Mouse (Mus musculus) right cerebral cortex, postnatal 10 days (tissue): Measurements from ENCODE around the gene Cbs.

Experiments used
- DNase-seq, 2 experiments: peaks; one replicate each; pipeline ENCODE4 v3.0.0; 2021; ENCODE audit warnings: low spot score in 2 of 2

Gene Cbs

GRCm38 (mm10) chr17:31590846-31591245 lies 46.2 kb downstream of the Cbs start:
- DNase-seq, result no peak

- DNase-seq, result no peak
These were observed 48.3 kb downstream of the Cbs start for GRCm38 (mm10) chr17:31588726-31589125.

DNA sequence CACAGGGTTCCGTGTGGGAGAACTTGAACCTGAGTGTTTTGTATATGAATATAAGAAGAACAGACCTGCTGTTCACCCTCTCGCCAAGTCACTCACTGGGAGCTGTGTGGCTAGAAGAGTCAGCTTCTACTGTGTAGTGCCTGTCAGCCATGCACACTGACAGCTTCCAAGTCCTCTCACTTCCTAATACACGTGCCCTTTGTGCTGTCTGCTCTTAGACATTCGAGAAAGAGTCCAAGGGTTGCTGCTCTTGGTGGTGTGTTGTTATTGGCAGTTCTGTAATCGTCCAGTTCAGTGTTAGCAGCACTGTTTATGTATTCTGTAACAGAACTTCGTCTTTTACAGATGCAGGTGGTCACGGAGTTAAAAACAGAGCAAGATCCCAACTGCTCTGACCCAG lies 48.9 kb downstream of the Cbs start:
- no peak for DNase-seq

GRCm38 (mm10) chr17:31583781-31584180 lies 53.3 kb downstream of the Cbs start:
- no peak for DNase-seq

DNA sequence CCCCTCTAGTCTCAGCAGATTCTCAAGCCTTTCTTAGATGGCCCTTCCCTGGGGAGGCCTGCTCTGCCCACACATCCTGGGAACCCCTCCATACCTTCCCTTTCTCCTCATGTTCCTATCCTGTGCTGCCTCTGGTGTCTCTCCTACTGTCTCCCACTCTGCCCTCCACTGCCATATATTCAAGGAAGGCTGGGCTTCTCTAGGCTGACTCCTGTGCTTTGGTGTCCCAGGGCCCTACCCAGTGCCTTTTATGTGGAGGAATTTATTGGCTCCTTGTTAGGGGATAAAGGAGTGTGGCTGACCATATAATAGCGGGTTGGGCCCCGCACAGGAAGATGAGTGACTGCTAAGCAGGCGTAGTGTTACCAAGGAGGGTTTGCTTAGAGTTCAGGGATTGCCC lies 53.9 kb downstream of the Cbs start:
- no peak for DNase-seq

DNA sequence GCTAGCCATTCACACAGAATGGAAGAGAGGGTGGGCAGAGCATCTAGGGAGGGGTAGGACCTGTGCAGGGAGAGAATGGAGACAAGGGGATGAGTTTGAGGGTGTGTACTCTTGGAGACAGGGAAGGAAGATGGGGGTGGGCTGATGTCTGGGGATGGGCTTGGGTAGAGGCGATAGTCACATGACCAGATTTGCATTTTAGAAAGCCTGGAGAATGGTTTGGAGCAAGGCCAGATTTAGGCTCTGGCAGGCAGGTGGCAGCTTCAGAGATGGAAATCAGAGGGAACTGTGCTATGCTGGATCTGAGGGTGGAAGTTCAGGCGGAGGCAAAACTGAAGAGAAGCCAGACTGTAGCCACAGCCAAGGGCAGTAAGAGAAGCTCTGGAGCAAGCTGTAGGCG lies 56.7 kb downstream of the Cbs start:
- peak; percentile 60 to 68 for DNase-seq

DNA sequence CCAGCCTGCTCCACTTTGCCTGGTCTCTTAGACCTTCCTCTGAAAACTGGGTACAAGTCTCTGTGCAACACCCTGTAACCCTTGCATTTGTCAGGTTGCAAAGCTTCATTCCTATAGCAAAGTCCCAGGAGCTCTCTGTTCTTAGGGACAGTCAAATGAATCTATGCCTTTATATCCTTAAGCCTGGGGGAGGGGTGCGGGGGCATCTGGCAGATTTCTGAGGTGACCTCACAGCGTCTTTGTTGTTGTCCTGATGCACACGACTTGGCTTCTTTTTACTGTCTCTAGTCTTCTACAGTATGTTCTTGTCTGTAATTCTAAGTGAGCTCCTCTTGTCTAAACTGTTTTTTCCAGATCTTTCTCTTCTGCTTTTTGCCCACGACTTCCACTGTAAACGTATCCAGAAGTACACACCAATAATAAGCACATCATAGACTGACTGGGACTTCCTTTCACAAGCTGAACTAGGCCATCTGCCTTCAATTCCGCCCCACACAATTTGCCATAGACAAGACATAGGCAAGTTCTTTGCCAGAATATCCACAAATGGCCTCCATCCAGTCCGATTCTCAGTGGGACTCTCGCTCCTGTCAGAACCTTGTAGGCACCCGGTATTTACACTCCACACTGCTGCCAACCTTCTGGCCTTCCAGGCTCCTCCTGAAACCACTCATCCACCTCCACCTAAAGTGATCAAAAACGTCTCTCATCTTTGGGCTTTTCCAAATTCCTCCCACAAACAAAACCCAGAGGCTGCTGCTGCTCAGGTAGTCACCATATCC lies 60.5 kb downstream of the Cbs start:
- DNase-seq, result no peak

- DNase-seq, result no peak
These were observed 62.4 kb downstream of the Cbs start for GRCm38 (mm10) chr17:31574662-31575061.

DNA sequence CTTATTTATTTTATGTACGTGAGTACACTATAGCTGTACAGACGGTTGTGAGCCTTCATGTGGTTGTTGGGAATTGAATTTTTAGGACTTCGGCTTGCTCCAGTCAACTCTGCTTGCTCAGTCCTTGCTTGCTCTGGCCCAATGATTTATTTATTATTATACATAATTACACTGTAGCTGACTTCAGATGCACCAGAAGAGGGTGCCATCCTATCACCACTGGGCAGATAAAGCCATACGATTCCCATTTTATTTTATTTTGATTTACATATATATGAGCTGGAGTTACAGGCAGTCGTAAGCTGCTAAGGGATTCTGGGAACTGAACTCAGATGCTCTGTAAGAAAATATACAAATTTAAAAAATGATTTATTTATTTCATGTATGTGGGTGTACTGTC lies 65.3 kb downstream of the Cbs start:
- DNase-seq, result no peak

- peak; percentile 50 to 70 for DNase-seq
These were observed 66.6 kb downstream of the Cbs start for GRCm38 (mm10) chr17:31570321-31570925.

- no peak for DNase-seq
These were observed 67.3 kb downstream of the Cbs start for GRCm38 (mm10) chr17:31569756-31570155.

- DNase-seq, result no peak
These were observed 70.8 kb downstream of the Cbs start for GRCm38 (mm10) chr17:31566276-31566675.

GRCm38 (mm10) chr17:31565141-31566056 lies 71.6 kb downstream of the Cbs start:
- peak; percentile 83 to 84 for DNase-seq

DNA sequence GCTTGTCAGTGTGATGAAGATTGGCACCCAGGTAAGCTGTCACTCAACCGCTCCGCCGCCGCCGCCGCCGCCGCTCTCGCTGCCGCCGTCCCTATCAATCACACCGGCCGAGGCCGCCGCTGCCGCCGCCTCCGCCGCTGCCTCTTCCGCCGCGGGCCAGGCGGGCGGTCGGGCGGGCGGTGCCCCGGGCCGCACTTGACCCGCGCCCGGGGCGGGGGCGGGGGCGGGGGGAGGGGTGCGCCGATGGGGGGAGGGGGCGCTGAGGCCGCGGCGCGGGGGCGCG lies 72.2 kb downstream of the Cbs start:
- DNase-seq, result no peak

DNA sequence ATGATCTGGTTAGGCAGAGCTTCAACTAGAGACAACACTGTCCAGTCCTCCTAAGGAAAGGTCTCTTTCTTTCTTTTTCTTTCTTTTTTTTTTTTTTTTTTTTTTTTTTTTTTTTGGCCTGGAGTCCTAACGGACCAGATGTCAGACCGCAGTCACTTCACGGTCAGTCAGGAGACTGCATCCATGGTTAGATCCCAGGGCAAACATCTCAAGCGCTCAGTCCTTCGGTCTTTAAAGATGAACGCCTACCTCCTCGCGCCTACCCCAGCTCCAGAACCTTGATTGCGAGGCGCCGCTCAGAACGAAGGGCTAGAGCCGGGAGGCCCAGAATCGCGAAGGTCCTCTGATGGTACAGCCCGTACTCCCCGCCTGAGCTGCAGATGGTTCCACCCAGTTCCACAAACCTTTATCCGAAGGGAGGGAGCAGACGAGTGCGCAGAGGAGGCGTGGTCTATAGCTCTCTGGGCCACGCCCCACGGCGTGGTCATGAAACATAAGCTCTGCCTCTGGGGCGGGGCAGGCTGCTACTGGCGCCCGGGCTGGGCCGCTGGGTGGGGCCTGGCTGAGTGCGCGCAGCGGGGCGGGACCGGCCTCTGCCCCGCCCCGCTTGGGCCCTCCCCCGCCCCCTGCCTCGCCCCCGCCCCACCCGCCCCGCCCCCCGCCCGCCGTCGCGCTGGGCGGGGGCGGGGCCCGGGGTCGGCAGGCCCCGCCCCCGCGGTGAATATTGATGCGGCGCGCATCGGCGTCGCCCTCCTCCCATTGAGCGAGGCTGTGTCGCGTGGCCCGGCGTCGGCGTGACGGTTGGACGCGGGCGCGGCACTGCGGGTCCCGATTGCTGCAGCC lies 72.8 kb downstream of the Cbs start, which contains the start of gene Pknox1:
TSS of gene Pknox1 (plus strand) at position 720 of the 843 bp plus-strand sequence.
- peak; percentile 99 to 100 for DNase-seq

- peak; percentile 66 for DNase-seq
These were observed 73.4 kb downstream of the Cbs start for GRCm38 (mm10) chr17:31563632-31564014.

- DNase-seq, result no peak
These were observed 77.8 kb downstream of the Cbs start for GRCm38 (mm10) chr17:31559021-31559789.
